Mouse (Mus musculus) hindbrain, embryonic 15.5 days (tissue): ENCODE measurements around the gene Myrf. TPM values are rescaled to one million over a fixed set of nuclear protein-coding genes. Genes with fewer than 3 reads are reported as not detected.
A peak's percentile ranks its signal among the peaks of the same experiment; 100 is the strongest.

Experiments used
- ATAC-seq: fragments of 200-750 bp; cut with Nextera tagmentation; 2 replicates; pipeline ENCODE4 v1.8.0; 2017; ENCODE audit warnings: low read depth, moderate number of reproducible peaks, moderate TSS enrichment; ENCODE audit not compliant: low FRiP score
- H3K27ac ChIP-seq: fragments of 300-500 bp; sonication (generic); replicated peaks from 2 replicates; pipeline ENCODE4 v1.5.1; 2015; ENCODE audit warnings: mild to moderate bottlenecking, inconsistent platforms
- H3K27me3 ChIP-seq: fragments of 300-500 bp; sonication (generic); 2 replicates; pipeline ENCODE4 v1.6.1; 2015; ENCODE audit warnings: control low read depth, inconsistent platforms
- H3K36me3 ChIP-seq: fragments of 300-500 bp; sonication (generic); 2 replicates; pipeline ENCODE4 v1.6.1; 2015; ENCODE audit warnings: control low read depth, inconsistent platforms
- H3K4me1 ChIP-seq: fragments of 300-500 bp; sonication (generic); replicated peaks from 2 replicates; pipeline ENCODE4 v1.6.1; 2015; ENCODE audit warnings: control low read depth, inconsistent platforms
- H3K4me2 ChIP-seq: fragments of 300-500 bp; sonication (generic); 2 replicates; pipeline ENCODE4 v1.6.1; 2015; ENCODE audit warnings: moderate library complexity, mild to moderate bottlenecking, inconsistent platforms
- H3K4me3 ChIP-seq: fragments of 300-500 bp; sonication (generic); 2 replicates; pipeline ENCODE4 v1.5.1; 2015; ENCODE audit warnings: mild to moderate bottlenecking, inconsistent platforms
- H3K9ac ChIP-seq: fragments of 300-500 bp; sonication (generic); 2 replicates; pipeline ENCODE4 v1.6.1; 2015; ENCODE audit warnings: inconsistent platforms
- H3K9me3 ChIP-seq: fragments of 300-500 bp; sonication (generic); 2 replicates; pipeline ENCODE4 v1.6.1; 2016; ENCODE audit warnings: control low read depth, inconsistent platforms
- WGBS: fragments of 180-500 bp; shearing (Covaris S2); methylation state at CpG from one replicate; pipeline ENCODE4 v1.1.7; 2015; 5-methylcytosine and 5-hydroxymethylcytosine counted together
- polyA plus RNA-seq: library from polyadenylated mRNA; unstranded; fragments of >200 nt; fragmentation: Nextera tagmentation; extraction: Ambion mirVana; gene quantifications from 2 replicates; pipeline ENCODE4 v1.2.1, GENCODE M21; 2015

The Myrf gene
- 0.76 and 0.92 TPM in 2 replicates for polyA plus RNA-seq

DNA sequence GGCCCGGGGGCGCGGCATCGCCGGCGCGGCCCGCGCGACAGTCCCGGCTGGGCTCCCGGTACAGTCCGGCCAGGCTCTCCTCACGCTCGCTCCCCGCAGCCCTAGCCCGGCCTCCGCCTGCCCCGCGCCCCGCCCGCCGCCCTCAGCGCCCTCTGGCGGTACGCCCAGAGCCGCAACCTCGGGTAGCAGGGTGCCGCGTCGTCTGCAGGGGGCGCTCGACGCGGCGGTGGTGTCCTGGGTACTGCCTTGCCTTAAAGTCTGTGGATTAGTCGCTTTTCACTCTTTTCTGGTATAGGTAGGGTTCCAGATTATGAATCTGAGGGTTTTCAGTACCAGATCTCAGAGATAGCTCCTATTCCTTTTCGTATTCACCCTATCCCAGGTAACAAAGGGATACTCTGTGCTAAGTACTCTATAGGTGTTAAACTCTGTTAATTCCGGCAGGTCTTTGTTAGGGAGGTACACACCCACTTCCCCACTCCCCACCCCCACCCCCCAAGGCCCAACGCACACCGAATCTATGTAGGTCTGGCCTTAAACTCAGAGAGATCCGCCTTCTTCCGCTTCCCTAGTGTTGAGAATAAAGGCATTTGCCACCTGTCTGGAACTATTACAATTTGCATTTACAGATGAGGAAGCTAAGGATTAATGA is at the start of gene Myrf:
TSS of gene Myrf (minus strand) at position 95 of the 652 bp plus-strand sequence.
- no peaks in the 10 kb centered on the region for H3K36me3 ChIP-seq
- WGBS: 9% methylated on average over 41 of the region's 43 CpGs
- ATAC-seq: peak; percentile 71
- peak within 1 kb of the TSS; percentile 20; the same call in 1 of the 2 replicates for H3K9ac ChIP-seq
- peak within 1 kb of the TSS; percentile 41 for H3K4me3 ChIP-seq
- peaks cover 10% of the 10 kb centered on the region for H3K4me1 ChIP-seq
- H3K4me2 ChIP-seq: peak within 1 kb of the TSS; percentile 79
- H3K27ac ChIP-seq: no peak within 1 kb of the TSS
- H3K9me3 ChIP-seq: no peaks in the 10 kb centered on the region
- peaks cover 13% of the 10 kb centered on the region for H3K27me3 ChIP-seq

DNA sequence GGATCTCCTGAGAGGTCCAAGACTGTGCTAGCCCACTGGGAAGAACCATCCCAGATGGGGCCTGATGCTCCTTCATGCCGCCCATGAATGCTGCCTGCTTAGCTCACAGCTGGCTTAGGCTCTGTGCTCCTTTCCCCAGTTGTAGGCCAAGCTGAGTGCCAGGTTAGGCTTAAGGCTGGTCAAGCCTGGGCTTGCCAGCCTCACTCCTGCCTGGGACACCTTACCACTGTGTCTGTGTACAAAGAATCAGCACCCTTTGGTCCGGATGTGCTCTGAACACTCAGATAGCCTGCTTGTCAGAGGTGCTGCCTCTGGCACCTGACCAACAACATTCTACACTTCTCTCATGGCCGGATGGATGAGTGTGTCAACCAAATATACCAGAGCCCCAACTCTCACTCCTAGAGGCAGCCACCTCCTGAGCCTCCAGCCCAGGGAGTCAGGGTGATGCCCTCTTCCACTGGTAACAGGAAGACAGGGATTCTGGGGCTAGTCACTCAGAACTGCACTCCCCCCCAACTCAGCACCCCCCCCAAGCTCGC is 49.1 kb upstream of the Myrf start:
- H3K9me3 ChIP-seq: no peaks in the 10 kb centered on the region
- no peak overlapping the region for H3K4me2 ChIP-seq
- peaks cover 4% of the 10 kb centered on the region; the same call in 1 of the 2 replicates for H3K27me3 ChIP-seq
- peaks cover 19% of the 10 kb centered on the region for H3K4me1 ChIP-seq
- no peak overlapping the region for H3K27ac ChIP-seq
- no peak for ATAC-seq
- 86% methylated on average over 4 of the region's 4 CpGs for WGBS
- no peak overlapping the region for H3K9ac ChIP-seq
- H3K4me3 ChIP-seq: no peak overlapping the region
- H3K36me3 ChIP-seq: no peaks in the 10 kb centered on the region

DNA sequence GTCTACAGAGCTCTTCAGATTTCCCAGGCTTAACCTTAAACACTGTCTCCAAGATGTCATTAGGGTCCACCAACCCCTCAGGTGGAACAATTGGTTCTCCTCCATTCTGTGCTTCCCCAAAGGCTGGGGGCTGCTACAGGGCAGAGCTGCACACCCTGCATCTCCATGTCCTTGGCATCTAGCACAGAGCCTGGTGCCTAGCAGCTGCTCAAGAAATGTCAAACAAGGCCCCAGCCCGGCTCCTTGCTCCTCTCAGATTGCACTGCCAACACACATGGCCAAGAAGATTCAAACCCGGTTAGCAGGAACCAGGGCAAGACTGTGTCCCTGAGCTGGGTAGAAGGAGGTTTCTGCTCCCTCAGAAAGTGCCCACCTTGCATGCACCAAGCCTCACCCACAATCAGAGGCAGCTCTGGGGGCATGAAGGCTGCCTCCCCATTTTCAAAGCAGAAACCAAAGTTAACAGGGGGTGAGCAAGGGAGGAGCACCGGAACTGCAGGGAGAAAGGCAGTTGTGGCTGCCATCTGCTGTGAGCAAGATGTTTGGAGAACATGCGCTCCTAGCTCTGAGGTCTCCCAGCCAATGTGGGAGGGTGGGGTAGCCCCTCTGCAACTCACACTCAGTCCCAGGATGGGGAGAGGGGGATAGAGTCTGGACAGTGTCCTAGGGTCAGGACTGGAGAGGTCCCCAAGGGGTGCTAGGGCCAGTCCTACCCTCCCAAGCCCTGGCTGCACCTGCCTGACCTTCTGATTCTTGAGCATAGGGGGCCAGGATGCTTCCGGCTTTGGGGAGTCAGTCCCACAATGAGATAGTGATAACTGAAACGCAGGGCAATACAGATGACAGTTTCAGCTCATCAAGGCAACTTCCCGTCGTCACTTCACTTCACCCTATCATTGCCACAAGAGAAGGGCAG is 47.8 kb upstream of the Myrf start:
- H3K9ac ChIP-seq: no peak overlapping the region
- no peak overlapping the region for H3K4me3 ChIP-seq
- H3K36me3 ChIP-seq: no peaks in the 10 kb centered on the region
- 87% methylated on average over 8 of the region's 8 CpGs for WGBS
- peaks cover 10% of the 10 kb centered on the region; the same call in 1 of the 2 replicates for H3K4me1 ChIP-seq
- H3K27me3 ChIP-seq: peaks cover 6% of the 10 kb centered on the region; the same call in 1 of the 2 replicates
- no peak for ATAC-seq
- no peak overlapping the region for H3K4me2 ChIP-seq
- no peak overlapping the region for H3K27ac ChIP-seq
- H3K9me3 ChIP-seq: no peaks in the 10 kb centered on the region

DNA sequence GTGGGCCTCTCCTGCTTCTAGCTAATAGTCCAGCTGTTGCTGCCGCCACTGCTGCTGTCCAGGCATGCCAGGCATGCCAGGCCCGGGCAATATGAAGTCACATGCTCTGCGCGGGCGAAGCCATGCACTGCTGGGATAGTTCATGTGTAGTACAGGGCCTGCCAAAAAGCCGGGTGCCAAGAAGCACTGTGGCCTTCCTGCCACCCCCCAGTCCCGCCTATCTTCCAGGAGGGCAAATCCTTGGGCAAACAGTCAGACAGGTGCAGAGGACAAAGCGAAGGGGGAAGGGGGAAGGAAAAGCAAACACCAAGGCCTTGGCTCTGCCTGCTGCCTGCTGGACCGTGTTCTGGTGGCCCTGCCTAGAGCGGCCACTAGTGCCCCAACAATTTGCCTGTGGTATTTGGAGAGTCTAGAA is 45.9 kb upstream of the Myrf start:
- no peak overlapping the region for H3K27ac ChIP-seq
- H3K27me3 ChIP-seq: peaks cover 22% of the 10 kb centered on the region
- no peaks in the 10 kb centered on the region for H3K36me3 ChIP-seq
- WGBS: 75% methylated on average over 10 of the region's 10 CpGs
- no peak overlapping the region for H3K9ac ChIP-seq
- ATAC-seq: no peak
- H3K4me1 ChIP-seq: peaks cover 9% of the 10 kb centered on the region; the same call in 1 of the 2 replicates
- H3K4me3 ChIP-seq: no peak overlapping the region
- H3K4me2 ChIP-seq: no peak overlapping the region
- no peaks in the 10 kb centered on the region for H3K9me3 ChIP-seq

DNA sequence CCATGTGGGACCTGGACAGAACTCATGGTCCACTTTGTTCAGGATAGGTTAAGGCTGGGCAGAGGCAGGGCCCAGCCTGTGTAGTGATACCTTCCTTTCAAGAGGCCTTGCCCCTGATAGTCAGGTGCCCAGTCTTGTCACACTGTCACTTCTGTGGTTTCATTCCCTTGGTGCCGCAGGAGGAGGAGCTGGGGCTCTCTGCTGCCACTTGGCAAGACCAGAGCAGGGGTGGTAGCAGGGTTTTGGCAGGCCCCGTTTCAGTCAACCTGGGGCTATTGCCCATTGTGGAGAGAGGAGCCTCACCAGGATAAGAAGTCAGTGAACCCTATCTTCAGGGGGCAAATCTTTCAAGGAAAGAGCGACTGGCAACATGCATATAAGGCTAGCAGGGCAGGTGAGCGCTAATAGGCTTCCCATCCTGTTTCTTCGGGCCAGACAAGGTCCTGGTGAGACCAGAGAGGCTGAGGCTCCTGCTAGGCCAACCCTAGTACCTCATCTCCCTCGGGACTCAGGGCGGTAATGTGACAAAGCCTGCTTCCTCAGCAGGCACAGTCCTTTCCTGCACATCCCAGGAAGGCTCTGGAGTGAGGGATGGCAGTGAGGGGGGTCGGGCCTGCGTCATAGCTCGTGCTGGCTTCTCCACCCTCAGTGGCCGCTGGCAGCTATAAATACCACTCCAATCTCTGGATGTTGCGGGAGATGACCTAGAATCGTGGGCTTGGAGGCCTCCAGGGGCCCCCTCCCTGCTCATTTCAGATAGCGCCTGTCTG is 40.4 kb upstream of the Myrf start:
- Histone ChIP-seq H3K27ac (no peak overlapping the region), H3K9me3 (no peaks in the 10 kb centered on the region), H3K4me1 (peaks cover 26% of the 10 kb centered on the region), H3K27me3 (peaks cover 50% of the 10 kb centered on the region), H3K4me2 (no peak overlapping the region), H3K9ac (no peak overlapping the region), H3K36me3 (no peaks in the 10 kb centered on the region), H3K4me3 (no peak overlapping the region)
- no peak for ATAC-seq
- 71% methylated on average over 14 of the region's 14 CpGs for WGBS

DNA sequence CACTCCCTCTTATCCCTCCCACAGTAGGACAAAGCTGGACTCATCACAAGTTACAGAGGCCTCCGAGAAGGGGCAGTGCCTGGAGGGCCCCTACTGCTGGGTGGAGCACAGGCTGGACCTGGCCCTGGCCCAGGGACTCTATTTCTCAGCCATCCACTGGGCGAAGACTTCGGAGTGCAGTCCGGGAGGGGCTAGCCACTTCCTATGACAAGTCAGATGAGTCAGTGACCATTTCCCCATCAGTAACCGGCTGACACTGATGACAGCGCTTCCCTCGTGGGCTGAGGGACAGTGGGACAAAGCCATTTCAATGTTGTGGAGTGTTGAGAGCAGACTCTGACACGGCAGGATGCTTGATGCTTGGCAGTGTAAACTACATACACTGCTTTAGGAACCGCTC is 39.1 kb upstream of the Myrf start:
- Histone ChIP-seq H3K27ac (no peak overlapping the region), H3K4me2 (no peak overlapping the region), H3K9ac (no peak overlapping the region), H3K4me1 (peaks cover 26% of the 10 kb centered on the region), H3K4me3 (no peak overlapping the region), H3K36me3 (no peaks in the 10 kb centered on the region), H3K9me3 (no peaks in the 10 kb centered on the region), H3K27me3 (peaks cover 53% of the 10 kb centered on the region)
- no peak for ATAC-seq
- WGBS: 86% methylated on average over 9 of the region's 9 CpGs

DNA sequence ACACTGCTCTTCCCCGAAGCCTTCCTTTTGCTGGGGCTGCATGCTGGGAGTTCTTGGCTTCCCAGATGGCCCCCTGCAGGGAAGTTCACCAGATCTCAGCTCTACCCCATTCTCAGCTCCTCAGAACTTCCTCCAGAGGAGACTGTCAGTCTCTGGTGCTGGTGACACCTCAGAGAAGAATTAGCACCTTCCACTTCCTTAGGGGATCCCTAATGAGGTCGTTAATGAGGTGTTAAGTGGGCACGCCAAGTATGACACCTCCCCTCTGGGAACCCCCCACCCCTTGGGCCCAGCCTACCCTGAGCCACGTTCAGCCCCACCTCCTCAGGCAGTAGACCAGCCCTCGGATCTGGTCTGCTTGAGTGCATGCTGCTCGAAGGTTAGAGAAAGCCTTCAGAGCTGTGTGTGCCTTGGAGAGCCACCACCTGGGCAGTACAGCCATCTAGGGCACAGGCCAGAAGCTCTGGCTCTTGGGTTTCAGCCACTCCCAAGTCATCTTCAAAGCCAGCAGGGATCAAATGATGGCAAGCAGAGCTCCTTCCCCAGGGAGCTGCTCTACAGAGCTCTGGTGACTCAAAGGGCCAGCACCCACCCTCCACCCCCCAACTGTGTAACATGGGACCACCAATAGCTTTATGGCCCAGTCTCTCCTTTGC is 38.2 kb upstream of the Myrf start:
- Histone ChIP-seq H3K4me3 (no peak overlapping the region), H3K9me3 (no peaks in the 10 kb centered on the region), H3K4me1 (peaks cover 31% of the 10 kb centered on the region), H3K36me3 (no peaks in the 10 kb centered on the region), H3K27ac (no peak overlapping the region), H3K4me2 (no peak overlapping the region), H3K9ac (no peak overlapping the region), H3K27me3 (peaks cover 52% of the 10 kb centered on the region)
- WGBS: 33% methylated on average over 6 of the region's 6 CpGs
- ATAC-seq: no peak

DNA sequence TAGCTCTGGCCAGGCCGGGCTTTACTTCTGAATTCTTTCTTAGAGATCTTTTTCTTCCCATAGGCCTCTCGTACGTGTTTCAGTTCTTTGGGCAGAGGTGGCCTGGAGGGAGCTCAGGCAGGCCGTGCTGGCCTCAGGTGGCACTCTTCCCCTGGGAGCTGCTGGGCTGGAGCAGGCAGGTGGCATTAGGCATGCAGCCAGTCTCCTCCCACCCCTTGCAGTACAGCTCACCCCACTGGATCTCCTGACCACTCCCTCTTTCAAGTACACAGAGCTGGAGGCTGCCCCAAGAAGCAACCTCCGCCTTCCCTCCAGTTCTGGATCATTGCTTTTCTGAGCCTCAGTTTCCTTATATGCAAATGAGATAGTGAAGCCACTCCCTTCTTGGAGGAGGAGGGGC is 37.2 kb upstream of the Myrf start:
- H3K9me3 ChIP-seq: no peaks in the 10 kb centered on the region
- no peak overlapping the region for H3K9ac ChIP-seq
- 0 out of 2 replicates have a peak overlapping the region, but pooled peaks have one; percentile 1 for H3K4me2 ChIP-seq
- 0 out of 2 replicates have a peak overlapping the region, but pooled peaks have one; percentile 17 for H3K27ac ChIP-seq
- peaks cover 41% of the 10 kb centered on the region for H3K4me1 ChIP-seq
- H3K27me3 ChIP-seq: peaks cover 48% of the 10 kb centered on the region
- WGBS: 6% methylated on average over 5 of the region's 5 CpGs
- 0 out of 2 replicates have a peak, but pooled peaks have one; percentile 11 for ATAC-seq
- no peaks in the 10 kb centered on the region for H3K36me3 ChIP-seq
- no peak overlapping the region for H3K4me3 ChIP-seq

DNA sequence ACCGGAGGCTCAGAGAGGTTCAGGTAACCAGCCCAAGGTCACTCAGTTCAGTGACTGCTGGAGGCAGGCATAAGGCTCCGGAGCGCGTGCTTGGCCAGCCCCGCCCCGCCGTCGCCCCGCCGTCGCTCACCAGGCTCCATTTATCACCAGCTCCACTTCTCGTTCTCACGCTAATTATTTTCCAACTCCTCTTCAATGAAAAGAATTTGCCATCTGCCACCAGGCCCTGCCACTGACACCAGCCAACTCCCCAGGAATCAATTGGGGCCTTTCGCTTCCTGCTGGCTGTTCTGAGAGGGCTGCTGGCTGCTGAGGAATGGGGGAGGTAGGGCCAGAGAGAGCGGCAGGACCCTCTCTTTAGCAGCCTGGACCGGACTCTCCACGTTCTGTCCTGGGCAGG is 36.8 kb upstream of the Myrf start:
- Histone ChIP-seq H3K9ac (no peak overlapping the region), H3K4me1 (peaks cover 45% of the 10 kb centered on the region), H3K27me3 (peaks cover 44% of the 10 kb centered on the region), H3K27ac (0 out of 2 replicates have a peak overlapping the region, but pooled peaks have one; percentile 17), H3K36me3 (no peaks in the 10 kb centered on the region), H3K4me2 (peak overlapping the region; percentile 1; the same call in 1 of the 2 replicates), H3K4me3 (no peak overlapping the region), H3K9me3 (no peaks in the 10 kb centered on the region)
- ATAC-seq: peak; percentile 25; the same call in 1 of the 2 replicates
- WGBS: 3% methylated on average over 17 of the region's 17 CpGs

DNA sequence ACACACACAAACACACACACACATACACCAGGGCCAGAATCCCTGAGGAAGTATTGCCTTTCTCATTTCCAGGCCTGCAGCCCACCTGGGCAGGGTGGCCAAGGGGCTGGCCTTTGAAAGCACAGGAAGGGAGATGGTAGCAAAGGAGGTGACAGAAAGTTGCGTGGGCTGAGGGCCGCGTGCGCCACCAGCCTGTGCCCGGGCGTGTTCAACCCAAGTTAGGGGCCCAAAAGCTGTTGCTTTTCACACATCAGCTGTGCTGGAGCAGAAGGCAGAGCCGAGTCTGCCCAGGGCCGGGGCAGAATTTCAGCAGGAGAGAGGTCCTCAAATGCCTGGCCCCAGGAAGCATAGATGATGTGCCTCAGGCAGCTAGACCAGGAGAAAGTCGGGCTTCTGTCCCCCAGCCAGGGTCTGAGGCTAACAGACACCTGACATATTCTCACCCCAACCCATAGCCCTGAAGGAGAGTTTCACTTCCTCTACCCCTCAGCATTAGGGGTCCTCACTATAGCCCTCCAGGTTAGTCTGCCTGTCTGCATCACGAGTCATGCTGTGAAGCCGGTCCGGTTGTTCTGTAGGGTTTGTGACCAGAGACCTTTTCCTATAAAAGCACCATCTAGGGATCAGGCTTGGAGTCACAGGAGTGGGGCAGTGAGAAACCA is 36.1 kb upstream of the Myrf start:
- no peak for ATAC-seq
- H3K4me1 ChIP-seq: peaks cover 45% of the 10 kb centered on the region
- peaks cover 36% of the 10 kb centered on the region for H3K27me3 ChIP-seq
- no peak overlapping the region for H3K4me2 ChIP-seq
- no peak overlapping the region for H3K4me3 ChIP-seq
- no peak overlapping the region for H3K27ac ChIP-seq
- H3K9me3 ChIP-seq: no peaks in the 10 kb centered on the region
- WGBS: 70% methylated on average over 12 of the region's 12 CpGs
- H3K9ac ChIP-seq: no peak overlapping the region; the same call in 1 of the 2 replicates
- no peaks in the 10 kb centered on the region for H3K36me3 ChIP-seq
